ENCODE assay signal across 9 mouse cellular contexts in the genomic region with DNA sequence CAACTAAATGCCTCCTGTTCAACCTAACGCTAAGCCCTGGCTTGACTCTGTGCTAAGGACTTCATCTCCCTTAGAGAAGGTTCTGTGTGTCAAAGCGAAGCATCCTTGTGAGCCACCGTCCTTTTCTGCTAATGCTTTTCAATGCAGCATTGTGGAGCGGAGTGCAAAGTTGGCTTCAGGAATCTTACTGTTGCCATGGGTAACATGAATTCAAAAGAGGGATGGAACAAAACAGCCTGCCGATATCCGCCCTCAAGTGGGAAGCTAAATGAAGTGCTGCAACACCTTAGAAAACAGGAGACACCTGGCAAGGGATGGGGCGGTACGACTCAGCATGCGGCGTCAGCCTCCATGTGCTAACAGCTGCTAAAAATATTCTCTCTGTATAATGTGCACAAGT. TPM values are rescaled to one million over a fixed set of nuclear protein-coding genes. Genes with fewer than 3 reads are reported as not detected.
A peak's percentile ranks its signal among the peaks of the same experiment; 100 is the strongest.
DNase-seq lines count a peak whose midpoint lies in the region; ATAC-seq lines count a peak whose summit lies in the region.
"Had no signal": no experiment of that assay in that cellular context is flagged by ENCODE, and none has a peak within 500 bp of the region (broad histone marks: within the 10 kb centered on the region; RNA-seq: fewer than 3 reads in every experiment).

No protein-coding gene starts in this region.

- intact Hi-C loops in heart, postnatal 25 days (cut with DNase I) = no loop called here

- no peak overlapping the region for H3K27ac ChIP-seq in heart, embryonic 15.5 days
- no peak overlapping the region for H3K27ac ChIP-seq in hindbrain, embryonic 13.5 days
- peak overlapping the region; percentile 69 for H3K27ac ChIP-seq in midbrain, embryonic 15.5 days

- no peak overlapping the region for H3K4me3 ChIP-seq in heart, embryonic 15.5 days
- no peak overlapping the region for H3K4me3 ChIP-seq in hindbrain, embryonic 13.5 days
- no peak overlapping the region for H3K4me3 ChIP-seq in midbrain, embryonic 15.5 days

- ATAC-seq in heart, embryonic 15.5 days (replicated peaks; ENCODE audit: insufficient number of reproducible peaks, insufficient read depth, low FRiP score, low read depth) = no peak
- ATAC-seq in hindbrain, embryonic 13.5 days (ENCODE audit: low FRiP score) = peak; percentile 52
- ATAC-seq in midbrain, embryonic 15.5 days (replicated peaks) = peak; percentile 80
- ATAC-seq in inflammation-experienced regulatory T-cells, adult 6 months = no peak
- ATAC-seq in activated CD4-positive, CD25-positive, alpha-beta regulatory T cell, adult 4 months = no peak

- H3K27me3 ChIP-seq in heart, embryonic 15.5 days = no peaks in the 10 kb centered on the region
- no peaks in the 10 kb centered on the region for H3K27me3 ChIP-seq in hindbrain, embryonic 13.5 days
- no peaks in the 10 kb centered on the region for H3K27me3 ChIP-seq in midbrain, embryonic 15.5 days (replicated peaks)

- no peak for DNase-seq in heart, postnatal 25 days (ENCODE audit: low spot score)
- DNase-seq in brain, adult 2 months (ENCODE audit: low read depth, low spot score) = peak; percentile 92
- DNase-seq in urinary bladder, adult 18-20 months (ENCODE audit: low spot score in 2 of 2) = no peak
- DNase-seq: kidney, postnatal 14 days had no signal

- 0 out of 2 replicates have a peak overlapping the region, but pooled peaks have one; percentile 6 for H3K4me2 ChIP-seq in heart, embryonic 15.5 days
- no peak overlapping the region for H3K4me2 ChIP-seq in hindbrain, embryonic 13.5 days
- H3K4me2 ChIP-seq in midbrain, embryonic 15.5 days = peak overlapping the region; percentile 31

- no peaks in the 10 kb centered on the region for H3K9me3 ChIP-seq in heart, embryonic 15.5 days (replicated peaks)
- no peaks in the 10 kb centered on the region for H3K9me3 ChIP-seq in hindbrain, embryonic 13.5 days
- H3K9me3 ChIP-seq in midbrain, embryonic 15.5 days = no peaks in the 10 kb centered on the region

- H3K9ac ChIP-seq in heart, embryonic 15.5 days = no peak overlapping the region
- H3K9ac ChIP-seq in hindbrain, embryonic 13.5 days = no peak overlapping the region
- H3K9ac ChIP-seq in midbrain, embryonic 15.5 days = no peak overlapping the region

- 33% methylated on average over 10 of the region's 10 CpGs for WGBS in heart, embryonic 15.5 days
- 33% methylated on average over 10 of the region's 10 CpGs for WGBS in hindbrain, embryonic 13.5 days
- 15% methylated on average over 10 of the region's 10 CpGs for WGBS in midbrain, embryonic 15.5 days

- H3K36me3 ChIP-seq in heart, embryonic 15.5 days = no peaks in the 10 kb centered on the region
- no peaks in the 10 kb centered on the region for H3K36me3 ChIP-seq in hindbrain, embryonic 13.5 days
- no peaks in the 10 kb centered on the region for H3K36me3 ChIP-seq in midbrain, embryonic 15.5 days (replicated peaks)

- peaks cover 4% of the 10 kb centered on the region for H3K4me1 ChIP-seq in heart, embryonic 15.5 days (replicated peaks)
- H3K4me1 ChIP-seq in hindbrain, embryonic 13.5 days (replicated peaks) = peaks cover 9% of the 10 kb centered on the region; the same call in 1 of the 2 replicates
- H3K4me1 ChIP-seq in midbrain, embryonic 15.5 days = peaks cover 12% of the 10 kb centered on the region

RNA-seq across cellular contexts. Expression of gene Tiam1, which starts 32.9 kb away (rescaled TPM):
- 7.6 and 8.1 TPM in 2 replicates for polyA plus RNA-seq in heart, embryonic 15.5 days (2015; fragmentation: Nextera tagmentation; extraction: Ambion mirVana)
- 1 to 10 TPM; 6.7 to 7.8 TPM for total RNA-seq in heart, postnatal 25 days (2021)
- polyA plus RNA-seq in hindbrain, embryonic 13.5 days (2015; fragmentation: Nextera tagmentation; extraction: Ambion mirVana) = 27.4 and 29.0 TPM in 2 replicates
- polyA plus RNA-seq in midbrain, embryonic 15.5 days (2015; fragmentation: Nextera tagmentation; extraction: Ambion mirVana) = 26.3 and 30.8 TPM in 2 replicates
- 10 to 100 TPM; 31.4 to 71.7 (median 56.0) TPM for polyA plus RNA-seq in inflammation-experienced regulatory T-cells, adult 6 months (2017; shearing (Covaris generic))
- polyA plus RNA-seq in activated CD4-positive, CD25-positive, alpha-beta regulatory T cell, adult 4 months (2017; shearing (Covaris generic)) = 10 to 100 TPM; 49.7 to 53.9 TPM

RNA-seq across cellular contexts. Expression of gene Sod1, which starts 44.1 kb away (rescaled TPM):
- 835 and 840 TPM in 2 replicates for polyA plus RNA-seq in heart, embryonic 15.5 days (2015; fragmentation: Nextera tagmentation; extraction: Ambion mirVana)
- 100 to 1,000 TPM; 445 to 458 TPM for total RNA-seq in heart, postnatal 25 days (2021)
- polyA plus RNA-seq in hindbrain, embryonic 13.5 days (2015; fragmentation: Nextera tagmentation; extraction: Ambion mirVana) = 902 and 920 TPM in 2 replicates
- polyA plus RNA-seq in midbrain, embryonic 15.5 days (2015; fragmentation: Nextera tagmentation; extraction: Ambion mirVana) = 855 and 861 TPM in 2 replicates
- 1,000 to 10,000 TPM; 1,261 to 1,407 (median 1,324) TPM for polyA plus RNA-seq in inflammation-experienced regulatory T-cells, adult 6 months (2017; shearing (Covaris generic))
- polyA plus RNA-seq in activated CD4-positive, CD25-positive, alpha-beta regulatory T cell, adult 4 months (2017; shearing (Covaris generic)) = 1,000 to 10,000 TPM; 1,344 to 1,485 TPM

Comparison
In these comparisons a context has a peak if more than half of its experiments do, and no peak if none do; other contexts are left out.
1. ATAC-seq: peak in hindbrain, embryonic 13.5 days (single experiment) and midbrain, embryonic 15.5 days (single experiment); none in heart, embryonic 15.5 days (single experiment), inflammation-experienced regulatory T-cells, adult 6 months (single experiment) and activated CD4-positive, CD25-positive, alpha-beta regulatory T cell, adult 4 months (single experiment).